Mouse (Mus musculus) hindbrain, postnatal 0 days (tissue): ENCODE results near the gene Slc36a3. TPM values are rescaled to one million over a fixed set of nuclear protein-coding genes. Genes with fewer than 3 reads are reported as not detected.

ENCODE experiments used
- ATAC-seq: fragments of 200-750 bp; cut with Nextera tagmentation; 2 replicates; pipeline ENCODE4 v1.8.0; 2017; ENCODE audit warnings: mild to moderate bottlenecking, moderate TSS enrichment, moderate library complexity
- DNase-seq: peaks from one replicate; pipeline ENCODE4 v3.0.0-alpha.2; 2015; ENCODE audit warnings: low spot score
- H3K27ac ChIP-seq: fragments of 300-500 bp; sonication (generic); 2 replicates; pipeline ENCODE4 v1.5.1; 2014; ENCODE audit warnings: mild to moderate bottlenecking
- H3K27me3 ChIP-seq: fragments of 300-500 bp; sonication (generic); 2 replicates; pipeline ENCODE4 v1.6.1; 2014; ENCODE audit warnings: low read length, mixed read lengths; ENCODE audit not compliant: insufficient read depth
- H3K36me3 ChIP-seq: fragments of 300-500 bp; sonication (generic); 2 replicates; pipeline ENCODE4 v1.6.1; 2014; ENCODE audit warnings: low read length, mixed read lengths; ENCODE audit not compliant: insufficient read depth
- H3K4me1 ChIP-seq: fragments of 300-500 bp; sonication (generic); 2 replicates; pipeline ENCODE4 v1.6.1; 2014; ENCODE audit warnings: antibody characterized with exemption, low read length, mixed read lengths; ENCODE audit not compliant: insufficient read depth
- H3K4me2 ChIP-seq: fragments of 300-500 bp; sonication (generic); 2 replicates; pipeline ENCODE4 v1.6.1; 2014; ENCODE audit warnings: low read depth, mild to moderate bottlenecking, low read length, moderate library complexity, mixed read lengths
- H3K4me3 ChIP-seq: fragments of 300-500 bp; sonication (generic); 2 replicates; pipeline ENCODE4 v1.5.1; 2014; ENCODE audit warnings: low read length
- H3K9ac ChIP-seq: fragments of 300-500 bp; sonication (generic); replicated peaks from 2 replicates; pipeline ENCODE4 v1.6.1; 2014; ENCODE audit warnings: mild to moderate bottlenecking, low read length, moderate library complexity, mixed read lengths
- H3K9me3 ChIP-seq: fragments of 300-500 bp; sonication (generic); 2 replicates; pipeline ENCODE4 v1.6.1; 2016; ENCODE audit warnings: low read length, mixed read lengths
- CTCF ChIP-seq: IDR thresholded peaks from 2 replicates; pipeline ENCODE4 v1.5.1; 2016; ENCODE audit warnings: antibody characterized with exemption, control low read depth, low read depth
- WGBS: fragments of 180-500 bp; shearing (Covaris S2); extraction: QIAGEN DNeasy Blood & Tissue Kit; methylation state at CpG from one replicate; pipeline ENCODE4 v1.1.7; 2014; 5-methylcytosine and 5-hydroxymethylcytosine counted together
- polyA plus RNA-seq: library from polyadenylated mRNA; unstranded; fragments of >200 nt; fragmentation: Nextera tagmentation; extraction: Ambion mirVana; gene quantifications from 2 replicates; pipeline ENCODE4 v1.2.1, GENCODE M21; 2015
- total RNA-seq: library from RNA; depleted of rRNA; stranded (reverse); fragments of >200 nt; gene quantifications from 2 replicates; pipeline ENCODE4 v1.2.3, GENCODE M21; 2014; rRNA removed

The Slc36a3 gene
- total and polyA plus RNA-seq, 2 experiments from 2014 or later: not detected

DNA sequence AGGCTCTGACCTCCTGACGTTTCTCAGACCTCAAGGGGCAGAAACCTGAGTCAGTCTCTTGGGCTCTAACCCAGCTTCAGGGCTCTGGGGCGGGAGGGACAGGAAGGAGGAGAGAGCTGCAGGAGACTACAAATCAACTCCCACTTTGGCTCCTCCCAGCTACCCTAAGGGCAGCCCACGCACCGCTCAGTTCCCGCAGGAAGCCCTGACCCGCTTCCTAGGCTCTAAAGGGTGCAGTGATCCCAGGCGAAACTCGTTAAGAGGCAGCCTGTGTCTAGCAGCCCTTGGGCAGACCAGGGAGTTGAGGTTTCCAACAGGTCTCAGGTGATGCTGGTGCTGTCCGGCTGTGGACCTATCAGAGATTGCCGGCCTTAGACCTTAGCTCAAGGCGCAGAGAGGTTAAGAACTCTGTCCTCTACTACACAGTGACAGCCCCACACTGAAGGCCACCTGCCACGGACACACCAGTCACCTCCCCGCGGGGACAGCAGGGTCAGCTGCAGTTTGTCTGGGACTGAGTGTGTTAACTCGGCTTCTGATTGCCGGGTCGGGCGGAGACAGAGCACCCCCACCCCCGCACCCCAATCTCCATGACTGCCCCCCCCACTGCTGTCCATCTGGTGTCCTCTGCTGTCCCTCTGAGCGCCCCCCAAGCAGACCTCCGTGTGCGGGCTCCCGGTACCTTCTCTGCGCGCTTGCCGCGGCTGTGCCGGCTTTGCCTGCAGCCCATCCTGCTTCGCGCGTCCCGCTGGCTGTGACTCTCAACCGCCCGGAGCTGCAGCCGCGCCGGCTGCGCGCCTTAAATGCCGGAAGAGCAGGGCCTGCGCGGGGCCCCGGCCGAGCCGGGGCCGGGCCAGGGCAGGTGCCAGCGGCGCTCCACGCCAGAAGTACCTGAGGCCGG, 73.9 kb downstream of the Slc36a3 start, which contains the start of gene Ccdc69:
TSS of gene Ccdc69 (minus strand) at position 801 of the 901 bp plus-strand sequence.
- Histone ChIP-seq H3K9me3 (no peaks in the 10 kb centered on the region), H3K4me1 (0 out of 2 replicates have a peak, but pooled peaks cover 4% of the 10 kb centered on the region), H3K27me3 (no peaks in the 10 kb centered on the region), H3K9ac (peak within 1 kb of the TSS; percentile 37), H3K36me3 (no peaks in the 10 kb centered on the region), H3K27ac (no peak within 1 kb of the TSS), H3K4me3 (peak within 1 kb of the TSS; percentile 42), H3K4me2 (peak within 1 kb of the TSS; percentile 86)
- ATAC-seq (0 out of 2 replicates have a peak, but pooled peaks have one; percentile 45), DNase-seq (peak; percentile 49)
- WGBS: under 1% methylated on average over 49 of the region's 50 CpGs
- no peak for TF ChIP-seq CTCF

GRCm38 (mm10) chr11:55076234-55076633, 75.3 kb downstream of the Slc36a3 start:
- ATAC-seq (no peak), DNase-seq (no peak)
- H3K9ac ChIP-seq: no peak overlapping the region
- no peak for TF ChIP-seq CTCF
- H3K9me3 ChIP-seq: no peaks in the 10 kb centered on the region
- H3K4me2 ChIP-seq: no peak overlapping the region
- H3K4me1 ChIP-seq: 0 out of 2 replicates have a peak, but pooled peaks cover 4% of the 10 kb centered on the region
- H3K27me3 ChIP-seq: no peaks in the 10 kb centered on the region
- no peak overlapping the region for H3K27ac ChIP-seq
- H3K36me3 ChIP-seq: no peaks in the 10 kb centered on the region
- WGBS: 91% methylated on average over 5 of the region's 5 CpGs
- no peak overlapping the region for H3K4me3 ChIP-seq

DNA sequence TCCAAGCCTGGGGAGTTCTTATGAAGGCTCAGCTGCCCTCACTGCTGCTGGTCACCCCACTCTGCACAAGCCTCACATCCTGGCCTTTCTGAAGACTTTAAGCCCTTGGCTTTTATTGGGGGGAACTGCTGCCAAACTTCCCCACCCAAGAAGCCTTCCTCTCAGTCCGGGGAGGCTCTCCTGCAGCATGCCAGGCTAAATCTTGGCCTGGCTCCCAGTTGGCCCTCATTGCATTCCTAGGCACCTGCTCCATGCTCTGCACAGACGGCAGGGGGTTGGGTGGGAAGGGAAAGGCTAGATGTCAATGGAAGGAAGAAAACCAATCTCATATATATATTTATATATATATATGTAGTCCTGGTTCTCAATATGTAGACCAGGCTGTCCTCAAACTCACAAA, 75.9 kb downstream of the Slc36a3 start:
- ATAC-seq (no peak), DNase-seq (peak; percentile 28)
- H3K4me2 ChIP-seq: no peak overlapping the region
- H3K4me3 ChIP-seq: no peak overlapping the region
- 30% methylated on average over 2 of the region's 2 CpGs for WGBS
- no peaks in the 10 kb centered on the region for H3K27me3 ChIP-seq
- no peaks in the 10 kb centered on the region for H3K36me3 ChIP-seq
- H3K9ac ChIP-seq: no peak overlapping the region
- no peak overlapping the region for H3K27ac ChIP-seq
- no peaks in the 10 kb centered on the region for H3K9me3 ChIP-seq
- 0 out of 2 replicates have a peak, but pooled peaks cover 4% of the 10 kb centered on the region for H3K4me1 ChIP-seq
- TF ChIP-seq CTCF: no peak

Other genes starting within 250 kb of the Slc36a3 start
- 28.5 and 30.5 TPM in 2 replicates for gene Gpx3, start 249.3 kb downstream of the Slc36a3 start, total RNA-seq
- gene Gpx3, start 249.3 kb downstream of the Slc36a3 start, polyA plus RNA-seq: 78.0 and 78.1 TPM in 2 replicates
- gene Tnip1, start 188.8 kb downstream of the Slc36a3 start, total RNA-seq: 15.3 and 16.7 TPM in 2 replicates
- 17.1 and 19.8 TPM in 2 replicates for gene Tnip1, start 188.8 kb downstream of the Slc36a3 start, polyA plus RNA-seq
- gene Anxa6, start 118.3 kb downstream of the Slc36a3 start, total RNA-seq: 83.2 and 86.0 TPM in 2 replicates
- 71.3 and 74.8 TPM in 2 replicates for gene Anxa6, start 118.3 kb downstream of the Slc36a3 start, polyA plus RNA-seq
- 0.65 TPM in 1 of 2 replicates, not detected in the other for gene Ccdc69, start 73.6 kb downstream of the Slc36a3 start, total RNA-seq
- gene Ccdc69, start 73.6 kb downstream of the Slc36a3 start, polyA plus RNA-seq: 0.56 and 0.78 TPM in 2 replicates
- 45.2 and 48.9 TPM in 2 replicates for gene Gm2a, start 53.6 kb downstream of the Slc36a3 start, total RNA-seq
- gene Gm2a, start 53.6 kb downstream of the Slc36a3 start, polyA plus RNA-seq: 67.8 and 72.1 TPM in 2 replicates
- 0.36 and 0.84 TPM in 2 replicates for gene Slc36a2, start 33.4 kb upstream of the Slc36a3 start, total RNA-seq
- 0.78 and 0.94 TPM in 2 replicates for gene Slc36a2, start 33.4 kb upstream of the Slc36a3 start, polyA plus RNA-seq
- 35.0 and 37.3 TPM in 2 replicates for gene Slc36a1, start 52.6 kb upstream of the Slc36a3 start, total RNA-seq
- 3.8 TPM in 2 replicates for gene Slc36a1, start 52.6 kb upstream of the Slc36a3 start, polyA plus RNA-seq
- 17.6 and 21.0 TPM in 2 replicates for gene Fat2, start 184.9 kb upstream of the Slc36a3 start, total RNA-seq
- 0.78 and 0.88 TPM in 2 replicates for gene Fat2, start 184.9 kb upstream of the Slc36a3 start, polyA plus RNA-seq